Mouse (Mus musculus): ENCODE measurements around the gene Btnl6. TPM values are rescaled to one million over a fixed set of nuclear protein-coding genes. Genes with fewer than 3 reads are reported as not detected.
"Not testable (repeated sequence)": the region's sequence is repeated elsewhere in the genome, so short reads cannot be mapped to it uniquely, and the experiment has no call there.

Gene Btnl6
- total RNA-seq, 2 experiments from 2014 or later: not detected

- DNase-seq: no peak
Observed at GRCm38 (mm10) chr17:34496539-34496938, 20.6 kb downstream of the Btnl6 start.

- not testable (repeated sequence) for DNase-seq
Observed at GRCm38 (mm10) chr17:34495156-34495555, 22.0 kb downstream of the Btnl6 start.

GRCm38 (mm10) chr17:34492796-34493195, 24.4 kb downstream of the Btnl6 start:
- no peak for DNase-seq

GRCm38 (mm10) chr17:34477238-34478013, 39.7 kb downstream of the Btnl6 start, which contains the start of gene Btnl4:
Gene Btnl4, minus strand, starts transcription at chr17:34477318.
- not testable (repeated sequence) for DNase-seq

- DNase-seq: no peak
Observed at GRCm38 (mm10) chr17:34476427-34476826, 40.7 kb downstream of the Btnl6 start.

- no peak for DNase-seq
Observed at GRCm38 (mm10) chr17:34475060-34475459, 42.1 kb downstream of the Btnl6 start.

- DNase-seq: no peak
Observed at GRCm38 (mm10) chr17:34470491-34470890, 46.7 kb downstream of the Btnl6 start.

- not testable (repeated sequence) for DNase-seq
Observed at GRCm38 (mm10) chr17:34465906-34466305, 51.2 kb downstream of the Btnl6 start.

GRCm38 (mm10) chr17:34459255-34459654, 57.9 kb downstream of the Btnl6 start:
- DNase-seq: no peak

Other genes with a start within 250 kb of the Btnl6 start
- 1 to 10 TPM; 2.2 to 3.0 TPM for gene H2-Aa, start 229.5 kb downstream of the Btnl6 start, total RNA-seq (2021)
- gene H2-Eb1, start 211.5 kb downstream of the Btnl6 start, total RNA-seq (2021): 1 to 10 TPM; 4.0 to 4.9 TPM
- not detected for gene H2-Eb2, start 191.7 kb downstream of the Btnl6 start, total RNA-seq (2021)
- under 1 TPM; 0.09 to 0.31 TPM for gene Btnl2, start 162.5 kb downstream of the Btnl6 start, total RNA-seq (2021)
- gene Btnl1, start 140.2 kb downstream of the Btnl6 start, total RNA-seq (2021): not detected
- gene BC051142, start 118.5 kb downstream of the Btnl6 start, total RNA-seq (2021): not detected
- gene Btnl4, start 40.0 kb downstream of the Btnl6 start, total RNA-seq (2021): not detected
- gene Notch4, start 46.9 kb upstream of the Btnl6 start, total RNA-seq (2021): 10 to 100 TPM; 29.2 to 39.3 TPM
- gene Gpsm3, start 72.5 kb upstream of the Btnl6 start, total RNA-seq (2021): 1 to 10 TPM; 3.9 to 4.4 TPM
- 10 to 100 TPM; 34.6 to 39.5 TPM for gene Pbx2, start 73.9 kb upstream of the Btnl6 start, total RNA-seq (2021)
- gene Ager, start 80.5 kb upstream of the Btnl6 start, total RNA-seq (2021): 1 to 10 TPM; 1.6 TPM
- 10 to 100 TPM; 40.6 to 40.8 TPM for gene Rnf5, start 86.3 kb upstream of the Btnl6 start, total RNA-seq (2021)
- 10 to 100 TPM; 59.3 to 62.4 TPM for gene Agpat1, start 86.9 kb upstream of the Btnl6 start, total RNA-seq (2021)
- 1 to 10 TPM; 2.5 to 3.4 TPM for gene Egfl8, start 98.6 kb upstream of the Btnl6 start, total RNA-seq (2021)
- gene Ppt2, start 111.2 kb upstream of the Btnl6 start, total RNA-seq (2021): 10 to 100 TPM; 37.8 to 41.8 TPM
- gene Prrt1, start 112.2 kb upstream of the Btnl6 start, total RNA-seq (2021): under 1 TPM; 0.52 to 0.91 TPM
- 1 to 10 TPM; 6.1 to 9.5 TPM for gene Fkbpl, start 127.4 kb upstream of the Btnl6 start, total RNA-seq (2021)
- gene Atf6b, start 129.8 kb upstream of the Btnl6 start, total RNA-seq (2021): 10 to 100 TPM; 22.3 to 24.4 TPM
- gene Tnxb, start 153.2 kb upstream of the Btnl6 start, total RNA-seq (2021): 10 to 100 TPM; 47.1 to 54.2 TPM
- 1 to 10 TPM; 5.0 to 5.5 TPM for gene C4b, start 226.5 kb upstream of the Btnl6 start, total RNA-seq (2021)